Mouse (Mus musculus): ENCODE data around the gene Mark1. TPM values are rescaled to one million over a fixed set of nuclear protein-coding genes. Genes with fewer than 3 reads are reported as not detected.

Mark1 gene
- polyA plus RNA-seq, 1 experiment from 2014 or later: 3.3 TPM

GRCm38 (mm10) chr1:184983751-184984150, 15.6 kb downstream of the Mark1 start:
- Histone ChIP-seq H3K4me2 (replicated peaks; ENCODE audit: low read depth, low read length) (no peak overlapping the region), H3K27ac (ENCODE audit: low read length) (0 out of 2 replicates have a peak overlapping the region, but pooled peaks have one; percentile 52), H3K9me3 (ENCODE audit: control insufficient read depth, low read depth, low read length) (no peaks in the 10 kb centered on the region), H3K4me3 (ENCODE audit: low read depth, low read length) (no peak overlapping the region), H3K36me3 (ENCODE audit: control insufficient read depth, insufficient read depth, low read length) (no peaks in the 10 kb centered on the region), H3K27me3 (ENCODE audit: control insufficient read depth, insufficient read depth, low read length) (no peaks in the 10 kb centered on the region), H3K9ac (replicated peaks; ENCODE audit: low read depth, low read length) (no peak overlapping the region), H3K4me1 (ENCODE audit: control insufficient read depth, insufficient read depth, low read length) (0 out of 2 replicates have a peak, but pooled peaks cover 10% of the 10 kb centered on the region)
- WGBS: 34% methylated on average over 3 of the region's 3 CpGs
- no peak for ATAC-seq (ENCODE audit: insufficient number of reproducible peaks, insufficient read depth, low FRiP score, low read depth)

- 68% methylated on average over 8 of the region's 8 CpGs for WGBS
- no peak for ATAC-seq (ENCODE audit: insufficient number of reproducible peaks, insufficient read depth, low FRiP score, low read depth)
- H3K4me1 ChIP-seq (ENCODE audit: control insufficient read depth, insufficient read depth, low read length): no peaks in the 10 kb centered on the region
Observed at GRCm38 (mm10) chr1:184972214-184972776, 27.1 kb downstream of the Mark1 start.

GRCm38 (mm10) chr1:184969374-184969773, 30.0 kb downstream of the Mark1 start:
- no peak overlapping the region for H3K4me2 ChIP-seq (replicated peaks; ENCODE audit: low read depth, low read length)
- WGBS: 85% methylated on average over 4 of the region's 4 CpGs

More at GRCm38 (mm10) chr1:184972214-184972776, 27.1 kb downstream of the Mark1 start:
- Histone ChIP-seq H3K27me3 (ENCODE audit: control insufficient read depth, insufficient read depth, low read length) (no peaks in the 10 kb centered on the region), H3K36me3 (ENCODE audit: control insufficient read depth, insufficient read depth, low read length) (no peaks in the 10 kb centered on the region), H3K27ac (ENCODE audit: low read length) (no peak overlapping the region), H3K4me3 (ENCODE audit: low read depth, low read length) (no peak overlapping the region), H3K9ac (replicated peaks; ENCODE audit: low read depth, low read length) (no peak overlapping the region), H3K9me3 (ENCODE audit: control insufficient read depth, low read depth, low read length) (no peaks in the 10 kb centered on the region), H3K4me2 (replicated peaks; ENCODE audit: low read depth, low read length) (no peak overlapping the region)

GRCm38 (mm10) chr1:184965682-184966360, 33.5 kb downstream of the Mark1 start:
- Histone ChIP-seq H3K27me3 (ENCODE audit: control insufficient read depth, insufficient read depth, low read length) (no peaks in the 10 kb centered on the region), H3K27ac (ENCODE audit: low read length) (no peak overlapping the region), H3K4me2 (replicated peaks; ENCODE audit: low read depth, low read length) (no peak overlapping the region), H3K9me3 (ENCODE audit: control insufficient read depth, low read depth, low read length) (no peaks in the 10 kb centered on the region), H3K9ac (replicated peaks; ENCODE audit: low read depth, low read length) (no peak overlapping the region), H3K4me3 (ENCODE audit: low read depth, low read length) (no peak overlapping the region), H3K36me3 (ENCODE audit: control insufficient read depth, insufficient read depth, low read length) (no peaks in the 10 kb centered on the region), H3K4me1 (ENCODE audit: control insufficient read depth, insufficient read depth, low read length) (0 out of 2 replicates have a peak, but pooled peaks cover 2% of the 10 kb centered on the region)
- ATAC-seq (ENCODE audit: insufficient number of reproducible peaks, insufficient read depth, low FRiP score, low read depth): no peak; the same call in 1 of the 2 replicates
- 51% methylated on average over 12 of the region's 12 CpGs for WGBS

More at GRCm38 (mm10) chr1:184969374-184969773, 30.0 kb downstream of the Mark1 start:
- Histone ChIP-seq H3K9ac (replicated peaks; ENCODE audit: low read depth, low read length) (no peak overlapping the region), H3K27ac (ENCODE audit: low read length) (no peak overlapping the region), H3K36me3 (ENCODE audit: control insufficient read depth, insufficient read depth, low read length) (no peaks in the 10 kb centered on the region), H3K4me1 (ENCODE audit: control insufficient read depth, insufficient read depth, low read length) (no peaks in the 10 kb centered on the region), H3K9me3 (ENCODE audit: control insufficient read depth, low read depth, low read length) (no peaks in the 10 kb centered on the region), H3K4me3 (ENCODE audit: low read depth, low read length) (no peak overlapping the region), H3K27me3 (ENCODE audit: control insufficient read depth, insufficient read depth, low read length) (no peaks in the 10 kb centered on the region)
- ATAC-seq (ENCODE audit: insufficient number of reproducible peaks, insufficient read depth, low FRiP score, low read depth): no peak

- Histone ChIP-seq H3K36me3 (ENCODE audit: control insufficient read depth, insufficient read depth, low read length) (no peaks in the 10 kb centered on the region), H3K27me3 (ENCODE audit: control insufficient read depth, insufficient read depth, low read length) (no peaks in the 10 kb centered on the region), H3K4me2 (replicated peaks; ENCODE audit: low read depth, low read length) (no peak overlapping the region), H3K27ac (ENCODE audit: low read length) (no peak overlapping the region), H3K4me1 (ENCODE audit: control insufficient read depth, insufficient read depth, low read length) (0 out of 2 replicates have a peak, but pooled peaks cover 2% of the 10 kb centered on the region), H3K9ac (replicated peaks; ENCODE audit: low read depth, low read length) (no peak overlapping the region), H3K4me3 (ENCODE audit: low read depth, low read length) (no peak overlapping the region), H3K9me3 (ENCODE audit: control insufficient read depth, low read depth, low read length) (no peaks in the 10 kb centered on the region)
- WGBS: 60% methylated on average over 12 of the region's 12 CpGs
- ATAC-seq (ENCODE audit: insufficient number of reproducible peaks, insufficient read depth, low FRiP score, low read depth): no peak
Observed at GRCm38 (mm10) chr1:184963121-184963693, 36.2 kb downstream of the Mark1 start.

- Histone ChIP-seq H3K4me1 (ENCODE audit: control insufficient read depth, insufficient read depth, low read length) (0 out of 2 replicates have a peak, but pooled peaks cover 2% of the 10 kb centered on the region), H3K27ac (ENCODE audit: low read length) (no peak overlapping the region), H3K27me3 (ENCODE audit: control insufficient read depth, insufficient read depth, low read length) (no peaks in the 10 kb centered on the region), H3K9me3 (ENCODE audit: control insufficient read depth, low read depth, low read length) (no peaks in the 10 kb centered on the region), H3K36me3 (ENCODE audit: control insufficient read depth, insufficient read depth, low read length) (no peaks in the 10 kb centered on the region), H3K4me2 (replicated peaks; ENCODE audit: low read depth, low read length) (no peak overlapping the region), H3K9ac (replicated peaks; ENCODE audit: low read depth, low read length) (no peak overlapping the region), H3K4me3 (ENCODE audit: low read depth, low read length) (no peak overlapping the region)
- ATAC-seq (ENCODE audit: insufficient number of reproducible peaks, insufficient read depth, low FRiP score, low read depth): no peak
- 85% methylated on average over 5 of the region's 5 CpGs for WGBS
Observed at GRCm38 (mm10) chr1:184961853-184962252, 37.5 kb downstream of the Mark1 start.

- Histone ChIP-seq H3K27me3 (ENCODE audit: control insufficient read depth, insufficient read depth, low read length) (no peaks in the 10 kb centered on the region), H3K9ac (replicated peaks; ENCODE audit: low read depth, low read length) (no peak overlapping the region), H3K36me3 (ENCODE audit: control insufficient read depth, insufficient read depth, low read length) (no peaks in the 10 kb centered on the region), H3K4me1 (ENCODE audit: control insufficient read depth, insufficient read depth, low read length) (0 out of 2 replicates have a peak, but pooled peaks cover 2% of the 10 kb centered on the region), H3K9me3 (ENCODE audit: control insufficient read depth, low read depth, low read length) (no peaks in the 10 kb centered on the region), H3K4me2 (replicated peaks; ENCODE audit: low read depth, low read length) (peak overlapping the region; percentile 24), H3K27ac (ENCODE audit: low read length) (peak overlapping the region; percentile 34; the same call in 1 of the 2 replicates), H3K4me3 (ENCODE audit: low read depth, low read length) (no peak overlapping the region)
- WGBS: 42% methylated on average over 9 of the region's 9 CpGs
- peak; percentile 68; the same call in 1 of the 2 replicates for ATAC-seq (ENCODE audit: insufficient number of reproducible peaks, insufficient read depth, low FRiP score, low read depth)
Observed at GRCm38 (mm10) chr1:184958818-184959217, 40.6 kb downstream of the Mark1 start.

- Histone ChIP-seq H3K36me3 (ENCODE audit: control insufficient read depth, insufficient read depth, low read length) (no peaks in the 10 kb centered on the region), H3K4me1 (ENCODE audit: control insufficient read depth, insufficient read depth, low read length) (no peaks in the 10 kb centered on the region), H3K9ac (replicated peaks; ENCODE audit: low read depth, low read length) (no peak overlapping the region), H3K4me2 (replicated peaks; ENCODE audit: low read depth, low read length) (peak overlapping the region; percentile 24), H3K27ac (ENCODE audit: low read length) (peak overlapping the region; percentile 34; the same call in 1 of the 2 replicates), H3K4me3 (ENCODE audit: low read depth, low read length) (no peak overlapping the region), H3K9me3 (ENCODE audit: control insufficient read depth, low read depth, low read length) (no peaks in the 10 kb centered on the region), H3K27me3 (ENCODE audit: control insufficient read depth, insufficient read depth, low read length) (no peaks in the 10 kb centered on the region)
- WGBS: 38% methylated on average over 6 of the region's 6 CpGs
- 0 out of 2 replicates have a peak, but pooled peaks have one; percentile 58 for ATAC-seq (ENCODE audit: insufficient number of reproducible peaks, insufficient read depth, low FRiP score, low read depth)
Observed at GRCm38 (mm10) chr1:184958388-184958787, 41.0 kb downstream of the Mark1 start.

Data from stomach, embryonic 14.5 days (tissue).